Mouse (Mus musculus) spleen, adult 2 months (tissue): ENCODE measurements around the gene Srr.

Source experiments
- CTCF ChIP-seq: fragments of 200-500 bp; IDR thresholded peaks from 2 replicates; pipeline ENCODE4 v1.5.1; 2011; ENCODE audit warnings: mild to moderate bottlenecking, inconsistent platforms; ENCODE audit not compliant: insufficient read depth, insufficient read length, insufficient replicate concordance; ENCODE audit errors: extremely low read depth
- POLR2A ChIP-seq: fragments of 200-500 bp; IDR thresholded peaks from 2 replicates; pipeline ENCODE4 v1.6.1; 2011; ENCODE audit warnings: low read depth, low read length, inconsistent platforms

GRCm38 (mm10) chr11:74896901-74897677 lies 28.7 kb downstream of the Srr start, which contains the start of gene Sgsm2:
- no peak for TF ChIP-seq POLR2A
- no peak for TF ChIP-seq CTCF
